Mouse (Mus musculus): ENCODE measurements around the gene Ddx4. TPM values are rescaled to one million over a fixed set of nuclear protein-coding genes. Genes with fewer than 3 reads are reported as not detected.

Gene Ddx4
- 1.7 TPM in 1 of 3 replicates, not detected in the others for total RNA-seq (2017)

DNA sequence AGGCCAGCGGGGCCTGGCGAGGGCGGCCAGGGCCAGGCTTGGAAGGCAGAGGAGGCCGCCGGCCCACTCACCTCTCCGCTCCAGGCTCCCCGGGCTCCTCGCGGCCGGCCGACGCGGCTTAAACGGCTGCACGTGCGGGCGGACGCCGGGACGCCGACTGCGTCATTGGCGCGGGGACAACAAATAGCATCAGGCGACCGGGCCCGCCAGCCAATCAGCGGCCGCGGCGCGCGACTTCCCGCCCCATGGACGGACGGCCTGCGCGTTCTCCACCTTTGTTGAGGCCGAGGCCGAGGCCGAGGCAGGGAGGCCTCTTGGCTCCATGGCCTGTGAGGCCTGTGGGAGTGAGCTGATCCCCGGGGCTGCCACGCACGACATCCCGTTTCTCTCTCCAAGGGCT, at the start of gene Ddx4:
Ddx4 (minus strand) TSS at position 271 of the 400 bp plus-strand sequence.
- ATAC-seq (replicated peaks; ENCODE audit: insufficient number of reproducible peaks, low FRiP score, low TSS enrichment, poor library complexity, severe bottlenecking) = no peak

GRCm38 (mm10) chr13:112701256-112701655, 49.0 kb upstream of the Ddx4 start:
- ATAC-seq (replicated peaks; ENCODE audit: insufficient number of reproducible peaks, low FRiP score, low TSS enrichment, poor library complexity, severe bottlenecking) = no peak

DNA sequence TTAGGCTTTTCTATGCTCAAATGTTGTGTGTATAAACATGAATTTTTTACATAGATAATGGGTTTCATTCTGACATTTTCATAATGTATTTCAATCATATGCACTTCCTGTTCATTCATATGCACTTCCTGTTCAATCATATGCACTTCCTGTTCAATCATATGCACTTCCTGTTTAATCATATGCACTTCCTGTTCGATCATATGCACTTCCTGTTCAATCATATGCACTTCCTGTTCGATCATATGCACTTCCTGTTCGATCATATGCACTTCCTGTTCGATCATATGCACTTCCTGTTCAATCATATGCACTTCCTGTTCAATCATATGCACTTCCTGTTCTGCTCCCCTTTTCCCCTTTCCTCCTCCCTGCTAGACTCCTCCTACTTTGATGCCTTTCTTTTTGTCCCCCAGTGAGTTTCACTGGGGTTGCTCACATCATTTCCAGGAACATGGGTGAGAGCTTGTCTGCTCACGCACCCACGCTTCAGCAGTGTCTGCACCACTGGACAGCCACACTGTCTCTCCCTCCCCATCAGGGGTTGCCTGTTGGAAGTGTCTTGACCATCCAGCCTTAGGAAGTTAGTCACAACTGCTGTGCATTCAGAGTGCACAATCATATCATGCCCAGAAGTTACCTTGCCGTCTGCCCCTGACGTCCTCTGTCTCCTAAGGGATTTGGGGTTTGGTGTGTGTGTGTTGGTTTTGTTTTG, 43.4 kb upstream of the Ddx4 start:
- ATAC-seq (replicated peaks; ENCODE audit: insufficient number of reproducible peaks, low FRiP score, low TSS enrichment, poor library complexity, severe bottlenecking) = peak; percentile 43; the same call in 1 of the 2 replicates

DNA sequence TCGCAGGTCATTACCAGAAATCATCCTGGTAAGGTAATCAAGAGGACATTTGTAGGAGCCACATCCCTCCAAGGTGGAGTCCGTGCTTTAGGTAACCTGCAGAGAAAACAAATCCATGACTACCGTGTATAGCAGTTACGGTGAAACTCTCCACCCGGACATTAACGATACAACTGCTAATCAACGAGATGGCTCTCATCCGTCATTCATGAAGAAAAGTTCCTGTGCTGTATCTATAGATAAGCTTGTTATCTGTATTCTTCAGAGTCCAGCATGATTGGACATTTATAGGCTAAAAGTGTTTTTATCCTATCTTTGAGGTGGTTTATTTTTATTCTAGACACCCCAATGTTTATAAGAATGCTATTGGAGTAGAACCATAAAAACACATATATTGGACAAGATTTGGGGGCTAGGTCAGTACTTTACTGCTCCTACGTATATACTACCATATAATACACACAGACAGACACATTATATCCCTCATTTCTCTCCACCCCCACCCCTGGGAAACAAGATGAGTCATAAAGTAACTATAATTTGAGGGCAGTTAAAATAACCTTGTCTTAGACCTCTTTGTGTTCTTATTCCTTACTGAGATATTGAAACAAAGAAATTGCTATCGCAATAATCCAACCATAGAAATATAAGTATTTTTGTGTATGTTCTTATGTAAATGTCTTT, 40.7 kb upstream of the Ddx4 start:
- no peak for ATAC-seq (replicated peaks; ENCODE audit: insufficient number of reproducible peaks, low FRiP score, low TSS enrichment, poor library complexity, severe bottlenecking)

DNA sequence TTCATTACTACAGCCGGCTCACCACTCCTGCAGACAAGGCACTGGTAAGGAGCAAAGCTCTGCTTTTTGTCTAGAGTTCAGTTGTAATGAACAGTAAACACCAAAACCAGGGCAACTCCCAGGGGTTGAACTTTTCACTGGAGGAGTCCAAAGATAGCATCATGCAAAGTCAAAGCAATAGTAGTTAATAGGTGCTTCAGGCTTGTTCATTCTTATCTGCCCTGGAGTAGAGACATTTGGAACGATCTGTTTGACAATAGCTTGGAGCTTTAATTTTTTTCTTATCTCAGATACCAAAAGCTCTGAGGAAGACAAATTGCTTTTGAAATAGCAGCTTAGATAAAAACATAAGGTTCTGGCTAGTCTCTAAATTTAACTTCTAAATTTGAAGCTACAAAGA, 33.9 kb upstream of the Ddx4 start:
- ATAC-seq (replicated peaks; ENCODE audit: insufficient number of reproducible peaks, low FRiP score, low TSS enrichment, poor library complexity, severe bottlenecking) = no peak

- ATAC-seq (replicated peaks; ENCODE audit: insufficient number of reproducible peaks, low FRiP score, low TSS enrichment, poor library complexity, severe bottlenecking) = no peak
Observed at GRCm38 (mm10) chr13:112683970-112684369, 31.7 kb upstream of the Ddx4 start.

GRCm38 (mm10) chr13:112683312-112683711, 31.0 kb upstream of the Ddx4 start:
- no peak for ATAC-seq (replicated peaks; ENCODE audit: insufficient number of reproducible peaks, low FRiP score, low TSS enrichment, poor library complexity, severe bottlenecking)

DNA sequence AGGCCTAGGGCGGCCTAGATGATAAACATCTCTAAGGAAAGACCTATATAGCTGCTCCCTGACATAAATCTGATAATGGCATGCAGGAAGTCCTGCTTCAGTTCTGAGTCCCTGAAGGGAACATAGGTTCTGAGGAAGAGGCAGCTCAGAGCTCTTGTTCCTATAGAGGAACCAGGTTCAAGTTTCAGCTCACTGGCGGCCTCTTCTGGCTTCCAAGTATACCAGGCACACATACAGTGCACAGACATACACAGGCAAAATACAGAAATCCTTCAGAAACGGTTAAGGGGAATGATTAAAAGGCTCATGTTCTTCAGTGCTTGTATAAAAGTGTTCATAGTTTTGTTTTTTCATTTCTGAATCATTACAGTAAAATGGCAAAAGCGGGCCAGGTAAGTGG, 25.9 kb upstream of the Ddx4 start:
- ATAC-seq (replicated peaks; ENCODE audit: insufficient number of reproducible peaks, low FRiP score, low TSS enrichment, poor library complexity, severe bottlenecking) = no peak

DNA sequence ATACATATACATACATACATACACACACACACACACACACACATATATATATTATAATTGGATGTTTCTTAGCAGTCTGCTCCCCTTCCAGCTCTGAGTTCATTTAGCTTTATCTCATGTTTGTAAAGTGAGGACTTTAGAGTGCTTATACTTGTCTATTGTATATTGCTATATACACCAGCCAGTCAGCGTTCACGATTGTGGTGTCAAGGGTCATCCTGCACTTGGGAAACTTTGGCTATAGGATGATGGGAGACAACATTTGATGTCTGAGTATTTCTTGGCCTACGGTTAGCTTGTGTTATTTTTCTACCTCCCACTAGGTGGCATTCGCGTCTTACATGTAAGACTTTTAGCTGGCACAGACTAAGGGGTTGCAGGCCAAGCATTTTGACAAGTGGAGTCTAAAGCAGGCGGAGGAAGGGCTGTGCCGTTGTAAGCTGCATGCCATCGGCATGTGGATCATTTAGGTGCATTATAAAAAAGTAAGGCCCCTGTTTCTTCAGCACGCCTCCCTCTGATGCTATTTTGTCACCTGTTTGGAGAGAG, 21.7 kb upstream of the Ddx4 start:
- ATAC-seq (replicated peaks; ENCODE audit: insufficient number of reproducible peaks, low FRiP score, low TSS enrichment, poor library complexity, severe bottlenecking) = peak; percentile 40; the same call in 1 of the 2 replicates

DNA sequence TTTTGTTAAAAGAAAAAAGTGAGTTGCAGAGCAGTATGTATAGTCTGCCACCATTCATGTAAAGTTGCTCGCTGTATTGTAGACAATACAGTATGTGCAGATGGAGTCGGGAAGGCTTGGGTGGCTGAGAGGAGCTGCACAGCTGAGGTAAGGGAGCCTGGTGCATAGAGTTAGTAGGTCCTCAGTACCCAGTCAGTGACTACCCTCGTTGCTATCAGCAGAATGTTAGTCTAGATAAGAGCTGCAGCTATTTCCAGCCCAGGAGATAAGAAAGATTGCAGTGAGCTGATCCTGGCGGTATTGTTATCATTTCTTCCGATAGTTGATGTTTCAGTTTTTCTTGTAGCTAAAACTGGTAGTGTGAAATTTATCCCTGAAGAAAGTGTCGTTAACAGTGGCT, 20.5 kb upstream of the Ddx4 start:
- no peak for ATAC-seq (replicated peaks; ENCODE audit: insufficient number of reproducible peaks, low FRiP score, low TSS enrichment, poor library complexity, severe bottlenecking)

- ATAC-seq (replicated peaks; ENCODE audit: insufficient number of reproducible peaks, low FRiP score, low TSS enrichment, poor library complexity, severe bottlenecking) = no peak
Observed at GRCm38 (mm10) chr13:112671708-112672107, 19.4 kb upstream of the Ddx4 start.

GRCm38 (mm10) chr13:112667215-112667614, 14.9 kb upstream of the Ddx4 start:
- 0 out of 2 replicates have a peak, but pooled peaks have one; percentile 10 for ATAC-seq (replicated peaks; ENCODE audit: insufficient number of reproducible peaks, low FRiP score, low TSS enrichment, poor library complexity, severe bottlenecking)

GRCm38 (mm10) chr13:112666433-112667024, 14.3 kb upstream of the Ddx4 start:
- peak; percentile 95 for ATAC-seq (replicated peaks; ENCODE audit: insufficient number of reproducible peaks, low FRiP score, low TSS enrichment, poor library complexity, severe bottlenecking)

DNA sequence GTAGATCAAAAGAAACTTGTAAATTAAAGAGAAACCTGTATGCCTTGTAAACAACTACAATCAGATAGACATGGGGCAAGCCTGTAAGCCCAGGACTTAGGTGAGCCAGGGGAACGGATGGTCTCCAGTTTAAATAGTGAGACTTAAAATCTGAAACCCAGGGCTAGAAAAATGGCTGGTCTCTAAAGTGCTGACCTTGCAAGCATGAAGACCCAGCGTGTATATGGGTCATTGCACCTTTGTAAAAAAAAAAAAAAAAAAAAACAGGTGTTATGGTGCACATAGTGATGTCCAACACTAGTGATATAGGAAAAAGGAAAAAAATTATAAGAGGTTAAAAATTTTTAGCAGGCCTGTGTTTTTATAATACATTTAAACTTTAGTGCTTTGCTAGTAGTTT, 9.4 kb upstream of the Ddx4 start:
- ATAC-seq (replicated peaks; ENCODE audit: insufficient number of reproducible peaks, low FRiP score, low TSS enrichment, poor library complexity, severe bottlenecking) = no peak

GRCm38 (mm10) chr13:112660574-112661381, 8.5 kb upstream of the Ddx4 start, which contains the start of gene Slc38a9:
Gene Slc38a9, plus strand, starts transcription at chr13:112660751.
- peak; percentile 96 for ATAC-seq (replicated peaks; ENCODE audit: insufficient number of reproducible peaks, low FRiP score, low TSS enrichment, poor library complexity, severe bottlenecking)

- no peak for ATAC-seq (replicated peaks; ENCODE audit: insufficient number of reproducible peaks, low FRiP score, low TSS enrichment, poor library complexity, severe bottlenecking)
Observed at GRCm38 (mm10) chr13:112659986-112660573, 7.8 kb upstream of the Ddx4 start.

DNA sequence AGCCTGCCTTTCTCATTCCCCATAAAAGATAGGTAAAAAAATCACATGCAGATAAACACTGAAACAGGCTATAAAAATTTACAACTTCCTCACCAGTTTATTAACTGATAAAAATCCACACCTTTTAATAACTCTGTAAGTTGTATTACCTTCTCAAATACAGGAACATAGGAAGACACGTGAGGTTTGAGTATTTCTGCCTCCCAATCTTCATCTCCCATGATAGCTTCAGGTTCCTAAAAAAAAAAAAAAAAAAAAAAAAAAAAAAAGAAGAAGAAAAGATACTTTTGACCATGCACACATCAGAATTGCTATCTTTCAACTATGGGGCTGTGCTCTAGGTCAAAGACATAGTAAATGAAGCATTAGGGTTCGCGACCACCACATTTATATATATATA, 1.1 kb downstream of the Ddx4 start:
- no peak for ATAC-seq (replicated peaks; ENCODE audit: insufficient number of reproducible peaks, low FRiP score, low TSS enrichment, poor library complexity, severe bottlenecking)

DNA sequence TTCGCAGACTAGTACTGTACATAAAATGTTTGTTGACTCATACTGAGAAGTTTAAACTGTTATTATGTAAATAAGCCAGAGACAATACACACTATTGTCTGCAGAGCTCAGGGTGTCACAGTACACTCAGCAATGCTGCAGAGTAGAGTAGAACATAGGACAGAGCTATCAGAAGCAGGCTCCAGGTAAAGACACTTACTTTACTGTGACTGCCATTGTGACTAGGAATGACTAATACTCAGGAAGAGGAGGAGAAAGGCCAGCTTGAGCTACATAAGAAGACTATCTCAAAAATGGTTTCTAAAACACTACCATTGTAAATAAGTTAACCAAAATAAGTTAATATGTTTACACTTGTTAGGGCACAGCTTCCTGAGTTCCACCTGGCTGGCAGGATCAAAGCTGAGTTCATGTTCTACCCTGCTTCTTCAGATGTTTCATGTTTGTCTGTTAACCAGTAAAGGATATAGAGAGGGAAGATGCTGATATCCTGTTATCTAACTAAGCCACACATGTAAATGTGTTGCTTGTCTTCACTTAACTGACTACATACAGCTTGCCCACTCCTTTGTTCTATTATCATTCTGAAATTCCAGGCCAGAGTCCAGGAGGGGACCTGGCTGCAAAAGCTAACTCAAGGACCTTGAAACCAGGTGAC, 6.6 kb downstream of the Ddx4 start:
- no peak for ATAC-seq (replicated peaks; ENCODE audit: insufficient number of reproducible peaks, low FRiP score, low TSS enrichment, poor library complexity, severe bottlenecking)
